Mouse (Mus musculus): Measurements from ENCODE around the gene Dcaf11. TPM values are rescaled to one million over a fixed set of nuclear protein-coding genes. Genes with fewer than 3 reads are reported as not detected.

The Dcaf11 gene
- total RNA-seq, 4 experiments from 2014 or later: 135 to 147 (median 143) TPM

DNA sequence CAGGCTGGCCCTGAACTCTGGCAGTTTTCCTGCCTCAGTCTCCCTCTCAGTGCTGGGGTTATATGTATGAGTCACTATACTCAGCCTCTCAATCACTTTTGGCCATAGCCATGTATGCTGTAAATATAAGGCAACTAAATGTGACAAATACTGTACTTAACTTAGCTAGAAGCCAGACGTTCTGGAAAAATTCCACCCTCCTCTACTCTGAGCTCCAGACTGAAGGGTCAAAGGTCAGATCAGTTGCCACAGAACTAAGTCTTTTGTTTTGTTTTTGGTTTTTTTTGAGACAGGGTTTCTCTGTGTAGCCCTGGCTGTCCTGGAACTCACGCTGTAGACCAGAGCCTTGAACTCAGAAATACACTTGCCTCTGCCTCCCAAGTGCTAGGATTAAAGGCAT is 56.1 kb downstream of the Dcaf11 start:
- DNase-seq (ENCODE audit: low spot score in 2 of 2): no peak

DNA sequence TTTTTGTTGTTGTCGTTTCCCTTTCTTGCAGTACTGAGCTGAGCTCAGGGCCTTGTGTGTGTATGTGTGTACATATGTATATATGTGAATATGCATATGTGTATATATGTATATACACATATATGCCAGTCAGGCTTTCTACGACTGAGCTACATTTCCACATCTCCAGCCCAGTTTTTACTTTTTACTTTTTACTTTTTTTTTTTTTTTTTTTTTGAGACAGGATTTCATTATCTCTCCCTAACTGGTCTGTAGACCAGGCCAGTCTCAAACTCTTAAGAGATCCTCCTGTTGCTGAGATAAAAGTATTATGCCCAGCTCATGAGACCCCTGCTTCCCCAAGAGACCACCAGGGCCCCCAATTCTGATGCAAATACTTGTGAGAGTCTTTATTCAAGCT is 57.0 kb downstream of the Dcaf11 start:
- no peak for DNase-seq (ENCODE audit: low spot score in 2 of 2)

DNA sequence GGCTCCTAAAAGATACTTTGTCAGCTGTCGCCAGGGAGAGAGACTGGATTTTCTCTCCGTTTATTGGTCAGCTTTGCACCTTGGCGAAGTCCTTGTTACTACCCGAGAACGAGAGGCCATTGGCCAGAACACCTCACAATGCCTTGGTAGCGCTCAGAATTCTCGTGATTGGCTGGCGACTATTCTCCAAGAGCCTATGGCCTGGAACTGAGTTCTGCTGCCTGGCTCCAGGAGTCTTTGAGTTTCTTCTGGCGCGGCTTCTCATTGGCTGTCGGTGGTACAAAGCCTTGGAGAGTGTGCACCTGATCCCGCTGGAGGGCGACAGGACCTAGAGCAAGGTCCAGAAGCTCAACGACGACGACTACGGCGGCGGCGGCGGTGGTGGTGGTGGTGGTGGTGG is 58.0 kb downstream of the Dcaf11 start, which contains the start of gene Rec8:
Gene Rec8, plus strand, starts transcription at position 216 of the 400 bp plus-strand sequence.
- no peak for DNase-seq (ENCODE audit: low spot score in 2 of 2)

DNA sequence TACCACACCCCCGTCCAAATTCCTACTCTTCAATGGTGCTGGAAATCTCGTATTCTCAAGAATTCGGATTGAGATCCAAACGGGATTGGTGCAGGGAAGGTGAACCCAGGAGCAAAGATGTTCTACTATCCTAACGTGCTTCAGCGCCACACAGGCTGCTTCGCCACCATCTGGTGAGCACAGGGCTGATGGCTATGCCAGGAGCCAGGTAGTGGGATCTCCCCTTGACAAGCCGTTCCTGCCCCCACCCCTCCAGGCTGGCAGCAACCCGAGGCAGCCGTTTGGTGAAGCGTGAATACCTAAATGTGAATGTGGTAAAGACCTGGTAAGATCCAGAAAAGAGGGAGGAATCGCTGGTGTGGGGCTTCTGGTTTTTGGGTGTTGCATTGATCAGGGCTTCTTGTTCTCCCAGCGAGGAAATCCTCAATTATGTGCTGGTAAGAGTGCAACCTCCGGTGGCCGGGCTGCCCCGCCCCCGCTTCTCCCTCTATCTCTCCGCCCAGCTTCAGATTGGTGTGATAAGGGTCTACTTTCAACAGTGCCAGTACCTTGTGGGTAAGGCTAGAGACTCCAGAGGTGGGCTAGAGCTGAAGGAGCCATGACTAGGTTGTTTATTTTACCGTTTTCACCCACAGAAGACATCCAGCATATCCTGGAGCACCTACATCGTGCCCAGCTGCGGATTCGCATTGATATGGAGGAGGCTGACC is 58.8 kb downstream of the Dcaf11 start:
- no peak for DNase-seq (ENCODE audit: low spot score in 2 of 2)

Other genes with a start within 250 kb of the Dcaf11 start
- 10 to 100 TPM; 22.2 to 45.2 (median 34.7) TPM for gene Dhrs4, start 81.2 kb upstream of the Dcaf11 start, total RNA-seq (2022)
- gene Carmil3, start 69.4 kb upstream of the Dcaf11 start, total RNA-seq (2022): under 1 TPM; 0.38 to 0.40 (median 0.39) TPM
- gene Cpne6, start 49.6 kb upstream of the Dcaf11 start, total RNA-seq (2022): not detected
- gene Nrl, start 35.0 kb upstream of the Dcaf11 start, total RNA-seq (2022): not detected
- 1 to 10 TPM; 2.0 to 3.7 (median 2.5) TPM for gene Pck2, start 19.7 kb upstream of the Dcaf11 start, total RNA-seq (2022)
- gene A730061H03Rik, start 400 bp downstream of the Dcaf11 start, total RNA-seq (2022): not detected
- 100 to 1,000 TPM; 275 to 317 (median 288) TPM for gene Fitm1, start 15.6 kb downstream of the Dcaf11 start, total RNA-seq (2022)
- gene Psme1, start 18.1 kb downstream of the Dcaf11 start, total RNA-seq (2022): 10 to 100 TPM; 63.4 to 78.7 (median 78.0) TPM
- 10 to 100 TPM; 30.6 to 41.6 (median 37.6) TPM for gene Emc9, start 25.3 kb downstream of the Dcaf11 start, total RNA-seq (2022)
- 10 to 100 TPM; 50.9 to 72.8 (median 62.7) TPM for gene Psme2, start 31.1 kb downstream of the Dcaf11 start, total RNA-seq (2022)
- gene Rnf31, start 31.7 kb downstream of the Dcaf11 start, total RNA-seq (2022): 10 to 100 TPM; 14.8 to 18.7 (median 16.6) TPM
- 1 to 10 TPM; 2.4 to 3.0 (median 2.5) TPM for gene Irf9, start 43.6 kb downstream of the Dcaf11 start, total RNA-seq (2022)
- not detected for gene Rec8, start 58.0 kb downstream of the Dcaf11 start, total RNA-seq (2022)
- gene Ipo4, start 76.0 kb downstream of the Dcaf11 start, total RNA-seq (2022): 10 to 100 TPM; 80.2 to 99.8 (median 88.9) TPM
- 1 to 10 TPM in 3 of 4 experiments, under 1 TPM in 1; 0.67 to 1.6 (median 1.5) TPM for gene Gm49378, start 77.9 kb downstream of the Dcaf11 start, total RNA-seq (2022)
- gene Tm9sf1, start 83.8 kb downstream of the Dcaf11 start, total RNA-seq (2022): 10 to 100 TPM; 15.6 to 18.3 (median 17.1) TPM
- under 1 TPM in 2 of 4 experiments, not detected in 2; 0.22 to 0.29 TPM for gene Tssk4, start 90.2 kb downstream of the Dcaf11 start, total RNA-seq (2022)
- gene Mdp1, start 100.5 kb downstream of the Dcaf11 start, total RNA-seq (2022): 10 to 100 TPM; 18.0 to 23.1 (median 20.7) TPM
- 1 to 10 TPM; 1.6 to 2.4 (median 1.8) TPM for gene Gmpr2, start 111.9 kb downstream of the Dcaf11 start, total RNA-seq (2022)
- gene Nedd8, start 112.1 kb downstream of the Dcaf11 start, total RNA-seq (2022): 100 to 1,000 TPM; 192 to 208 (median 201) TPM
- gene Tinf2, start 121.8 kb downstream of the Dcaf11 start, total RNA-seq (2022): 10 to 100 TPM; 13.0 to 17.4 (median 14.6) TPM
- under 1 TPM in 3 of 4 experiments, not detected in 1; 0.09 to 0.12 (median 0.11) TPM for gene Tgm1, start 153.9 kb downstream of the Dcaf11 start, total RNA-seq (2022)
- gene Rabggta, start 162.3 kb downstream of the Dcaf11 start, total RNA-seq (2022): 10 to 100 TPM in 2 of 4 experiments, 1 to 10 TPM in 2; 9.4 to 13.2 (median 11.0) TPM
- gene Dhrs1, start 185.7 kb downstream of the Dcaf11 start, total RNA-seq (2022): 10 to 100 TPM; 26.4 to 37.6 (median 31.6) TPM
- gene Nop9, start 185.7 kb downstream of the Dcaf11 start, total RNA-seq (2022): 10 to 100 TPM in 2 of 4 experiments, 1 to 10 TPM in 2; 9.4 to 14.8 (median 10.1) TPM
- gene Cideb, start 198.5 kb downstream of the Dcaf11 start, total RNA-seq (2022): not detected
- gene Ltb4r2, start 201.4 kb downstream of the Dcaf11 start, total RNA-seq (2022): not detected
- gene Ltb4r1, start 206.0 kb downstream of the Dcaf11 start, total RNA-seq (2022): under 1 TPM in 1 of 4 experiments, not detected in 3; 0.27 TPM
- 1 to 10 TPM; 3.4 to 7.1 (median 3.6) TPM for gene Adcy4, start 224.1 kb downstream of the Dcaf11 start, total RNA-seq (2022)
- 1 to 10 TPM in 3 of 4 experiments, not detected in 1; 1.0 to 1.3 (median 1.3) TPM for gene Ripk3, start 228.9 kb downstream of the Dcaf11 start, total RNA-seq (2022)

Measured in gastrocnemius, adult 8-10 months (tissue).